Mouse (Mus musculus): ENCODE data around the gene Tm9sf3. TPM values are rescaled to one million over a fixed set of nuclear protein-coding genes. Genes with fewer than 3 reads are reported as not detected.

Gene Tm9sf3
- total RNA-seq, 2 experiments from 2014 or later, result 62.1 to 62.8 TPM

DNA sequence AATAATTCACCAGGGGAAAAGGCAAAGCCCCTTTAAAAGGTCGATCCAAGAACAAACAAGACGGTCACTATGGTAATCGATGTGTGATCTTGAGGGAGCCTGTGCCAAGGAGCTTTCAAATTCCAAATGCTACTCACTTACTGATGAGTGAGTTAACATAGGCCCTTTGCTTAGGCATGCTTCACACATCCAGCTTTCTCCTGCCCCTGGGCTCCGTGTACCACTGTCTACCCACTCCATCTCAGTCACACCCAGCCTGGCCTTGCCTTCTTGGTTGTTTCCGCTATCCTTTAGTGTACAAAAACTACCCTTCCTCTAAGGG, 97.9 kb downstream of the Tm9sf3 start:
- DNase-seq, result no peak

GRCm38 (mm10) chr19:41165144-41165913, 98.5 kb downstream of the Tm9sf3 start:
- no peak for DNase-seq

- no peak for DNase-seq
These were observed 99.2 kb downstream of the Tm9sf3 start for GRCm38 (mm10) chr19:41164447-41165095.

Other genes starting within 250 kb of the Tm9sf3 start
- under 1 TPM in 1 of 2 experiments, not detected in 1; 0.19 TPM for gene Dntt, start 234.7 kb downstream of the Tm9sf3 start, total RNA-seq (2021)
- gene Opalin, start 186.9 kb downstream of the Tm9sf3 start, total RNA-seq (2021), result not detected
- under 1 TPM in 1 of 2 experiments, not detected in 1; 0.24 TPM for gene Tll2, start 57.2 kb downstream of the Tm9sf3 start, total RNA-seq (2021)
- under 1 TPM; 0.33 to 0.56 TPM for gene Pik3ap1, start 121.1 kb upstream of the Tm9sf3 start, total RNA-seq (2021)
- 10 to 100 TPM; 11.9 to 13.4 TPM for gene Lcor, start 218.6 kb upstream of the Tm9sf3 start, total RNA-seq (2021)